Mouse (Mus musculus) lung, adult 2 months (tissue): Measurements from ENCODE around the gene Lfng. TPM values are rescaled to one million over a fixed set of nuclear protein-coding genes. Genes with fewer than 3 reads are reported as not detected.

Experiments
- DNase-seq: peaks from one replicate; pipeline ENCODE4 v3.0.0; 2022
- H3K4me1 ChIP-seq: fragments of 200-500 bp; 2 replicates; pipeline ENCODE4 v1.6.1; 2011; ENCODE audit warnings: low read length; ENCODE audit not compliant: control insufficient read depth, insufficient read depth
- H3K4me3 ChIP-seq: fragments of 200-500 bp; replicated peaks from 2 replicates; pipeline ENCODE3; 2011; ENCODE audit warnings: low read depth, mild to moderate bottlenecking, control low read depth, low read length; ENCODE audit errors: extremely low read depth
- CTCF ChIP-seq: fragments of 200-500 bp; IDR thresholded peaks from 2 replicates; pipeline ENCODE4 v1.5.1; 2011; ENCODE audit warnings: mild to moderate bottlenecking, low read length, control low read depth; ENCODE audit not compliant: insufficient read depth
- POLR2A ChIP-seq: fragments of 200-500 bp; IDR thresholded peaks from 2 replicates; pipeline ENCODE4 v1.6.1; 2011; ENCODE audit warnings: low read depth, mild to moderate bottlenecking, control low read depth, low read length, borderline replicate concordance; ENCODE audit errors: extremely low read depth
- WGBS: fragments of 180-500 bp; shearing (Covaris S2); methylation state at CpG from one replicate; pipeline ENCODE4 v1.1.7; 2018; 5-methylcytosine and 5-hydroxymethylcytosine counted together
- polyA plus RNA-seq: library from polyadenylated mRNA; depleted of rRNA; stranded (reverse); fragments of >200 nt; gene quantifications from 2 replicates; pipeline ENCODE4 v1.2.3, GENCODE M21; 2012

The Lfng gene
- polyA plus RNA-seq, 1 experiment = 141 TPM

- no peak for DNase-seq
- 87% methylated on average over 16 of the region's 16 CpGs for WGBS
- no peaks in the 10 kb centered on the region for H3K4me1 ChIP-seq
- H3K4me3 ChIP-seq = no peak overlapping the region
- TF ChIP-seq CTCF (no peak), POLR2A (no peak)
Measured at GRCm38 (mm10) chr5:140589082-140589774, 17.9 kb upstream of the Lfng start.

GRCm38 (mm10) chr5:140594846-140595245 is 12.3 kb upstream of the Lfng start:
- TF ChIP-seq POLR2A (no peak), CTCF (no peak)
- no peak for DNase-seq
- 80% methylated on average over 5 of the region's 5 CpGs for WGBS
- peaks cover 7% of the 10 kb centered on the region for H3K4me1 ChIP-seq
- no peak overlapping the region for H3K4me3 ChIP-seq

- Histone ChIP-seq H3K4me3 (no peak overlapping the region), H3K4me1 (peaks cover 7% of the 10 kb centered on the region)
- whole genome bisulfite sequencing = 17% methylated on average over 3 of the region's 3 CpGs
- DNase-seq = no peak
- TF ChIP-seq POLR2A (no peak), CTCF (no peak)
Measured at GRCm38 (mm10) chr5:140596426-140596825, 10.7 kb upstream of the Lfng start.

GRCm38 (mm10) chr5:140596927-140597588 is 10.1 kb upstream of the Lfng start:
- 25% methylated on average over 18 of the region's 18 CpGs for WGBS
- no peak for TF ChIP-seq CTCF
- no peak for TF ChIP-seq POLR2A
- Histone ChIP-seq H3K4me1 (peaks cover 7% of the 10 kb centered on the region), H3K4me3 (no peak overlapping the region)
- peak; percentile 61 for DNase-seq

- WGBS = 59% methylated on average over 4 of the region's 4 CpGs
- TF ChIP-seq CTCF (no peak), POLR2A (no peak)
- H3K4me1 ChIP-seq = peaks cover 7% of the 10 kb centered on the region
- H3K4me3 ChIP-seq = no peak overlapping the region
- DNase-seq = no peak
Measured at GRCm38 (mm10) chr5:140597787-140598186, 9.3 kb upstream of the Lfng start.

GRCm38 (mm10) chr5:140599939-140600338 is 7.2 kb upstream of the Lfng start:
- 66% methylated on average over 5 of the region's 5 CpGs for WGBS
- no peak overlapping the region for H3K4me3 ChIP-seq
- peaks cover 7% of the 10 kb centered on the region for H3K4me1 ChIP-seq
- TF ChIP-seq POLR2A (no peak), CTCF (no peak)
- DNase-seq = no peak

- no peak overlapping the region for H3K4me3 ChIP-seq
- no peak for TF ChIP-seq POLR2A
- TF ChIP-seq CTCF = no peak
- H3K4me1 ChIP-seq = peaks cover 8% of the 10 kb centered on the region
- 76% methylated on average over 12 of the region's 12 CpGs for WGBS
- DNase-seq = no peak
Measured at GRCm38 (mm10) chr5:140601712-140602111, 5.4 kb upstream of the Lfng start.

GRCm38 (mm10) chr5:140602540-140602939 is 4.6 kb upstream of the Lfng start:
- 68% methylated on average over 2 of the region's 2 CpGs for WGBS
- H3K4me1 ChIP-seq = peaks cover 9% of the 10 kb centered on the region
- TF ChIP-seq POLR2A (no peak), CTCF (no peak)
- no peak overlapping the region for H3K4me3 ChIP-seq
- no peak for DNase-seq

- DNase-seq = no peak
- TF ChIP-seq CTCF (no peak), POLR2A (no peak)
- peaks cover 4% of the 10 kb centered on the region for H3K4me1 ChIP-seq
- H3K4me3 ChIP-seq = no peak overlapping the region
- 50% methylated on average over 8 of the region's 8 CpGs for WGBS
Measured at GRCm38 (mm10) chr5:140604386-140604785, 2.7 kb upstream of the Lfng start.

GRCm38 (mm10) chr5:140605228-140605627 is 1.9 kb upstream of the Lfng start:
- no peak for TF ChIP-seq CTCF
- no peak for TF ChIP-seq POLR2A
- WGBS = 55% methylated on average over 3 of the region's 3 CpGs
- Histone ChIP-seq H3K4me3 (no peak overlapping the region), H3K4me1 (peaks cover 4% of the 10 kb centered on the region)
- no peak for DNase-seq
